20 mouse cellular contexts compared by ENCODE assay signal in genomic region chr14:16230581-16230980, GRCm38 (mm10).
"Had no signal": no experiment of that assay in that cellular context is flagged by ENCODE, and none has a peak within 500 bp of the region (broad histone marks: within the 10 kb centered on the region; RNA-seq: fewer than 3 reads in every experiment).

No protein-coding gene starts in this region.

- ATAC-seq: liver, embryonic 12.5 days; midbrain, embryonic 15.5 days had no signal

- H3K27me3 ChIP-seq: limb, embryonic 13.5 days; liver, embryonic 12.5 days; liver, embryonic 15.5 days; lung, embryonic 15.5 days; midbrain, embryonic 12.5 days; midbrain, embryonic 15.5 days; neural tube, embryonic 13.5 days; stomach, embryonic 15.5 days had no signal

- H3K9me3 ChIP-seq: limb, embryonic 10.5 days; limb, embryonic 13.5 days; liver, embryonic 12.5 days; liver, embryonic 15.5 days; lung, embryonic 15.5 days; midbrain, embryonic 12.5 days; midbrain, embryonic 15.5 days; stomach, embryonic 15.5 days had no signal

- H3K4me1 ChIP-seq: limb, embryonic 10.5 days; limb, embryonic 13.5 days; liver, embryonic 12.5 days; liver, embryonic 15.5 days; lung, embryonic 15.5 days; midbrain, embryonic 12.5 days; midbrain, embryonic 15.5 days; neural tube, embryonic 13.5 days; stomach, embryonic 15.5 days had no signal

- H3K36me3 ChIP-seq: limb, embryonic 10.5 days; limb, embryonic 13.5 days; liver, embryonic 12.5 days; liver, embryonic 15.5 days; lung, embryonic 15.5 days; midbrain, embryonic 12.5 days; midbrain, embryonic 15.5 days; neural tube, embryonic 13.5 days; stomach, embryonic 15.5 days had no signal

- H3K4me3 ChIP-seq: limb, embryonic 10.5 days; limb, embryonic 13.5 days; liver, embryonic 12.5 days; liver, embryonic 15.5 days; lung, embryonic 15.5 days; midbrain, embryonic 12.5 days; midbrain, embryonic 15.5 days; neural tube, embryonic 13.5 days; stomach, embryonic 15.5 days had no signal

- DNase-seq: kidney, adult 18-20 months; kidney, adult 9 months; kidney, postnatal 14 days; kidney, postnatal 4 days; liver; lung, adult 18-20 months; lung, postnatal 10 days; lung, postnatal 36 days; right cerebral cortex, postnatal 25 days; spleen, adult 18-20 months; thymus, postnatal 25 days had no signal

- H3K4me2 ChIP-seq: limb, embryonic 13.5 days; liver, embryonic 12.5 days; liver, embryonic 15.5 days; lung, embryonic 15.5 days; midbrain, embryonic 12.5 days; midbrain, embryonic 15.5 days; neural tube, embryonic 13.5 days; stomach, embryonic 15.5 days had no signal

- H3K27ac ChIP-seq: limb, embryonic 10.5 days; limb, embryonic 13.5 days; liver, embryonic 12.5 days; liver, embryonic 15.5 days; lung, embryonic 15.5 days; midbrain, embryonic 12.5 days; midbrain, embryonic 15.5 days; neural tube, embryonic 13.5 days; stomach, embryonic 15.5 days had no signal

- H3K9ac ChIP-seq: limb, embryonic 13.5 days; liver, embryonic 12.5 days; liver, embryonic 15.5 days; lung, embryonic 15.5 days; midbrain, embryonic 12.5 days; midbrain, embryonic 15.5 days; neural tube, embryonic 13.5 days; stomach, embryonic 15.5 days had no signal
